8 mouse cellular contexts compared by ENCODE assay signal in the genomic region with DNA sequence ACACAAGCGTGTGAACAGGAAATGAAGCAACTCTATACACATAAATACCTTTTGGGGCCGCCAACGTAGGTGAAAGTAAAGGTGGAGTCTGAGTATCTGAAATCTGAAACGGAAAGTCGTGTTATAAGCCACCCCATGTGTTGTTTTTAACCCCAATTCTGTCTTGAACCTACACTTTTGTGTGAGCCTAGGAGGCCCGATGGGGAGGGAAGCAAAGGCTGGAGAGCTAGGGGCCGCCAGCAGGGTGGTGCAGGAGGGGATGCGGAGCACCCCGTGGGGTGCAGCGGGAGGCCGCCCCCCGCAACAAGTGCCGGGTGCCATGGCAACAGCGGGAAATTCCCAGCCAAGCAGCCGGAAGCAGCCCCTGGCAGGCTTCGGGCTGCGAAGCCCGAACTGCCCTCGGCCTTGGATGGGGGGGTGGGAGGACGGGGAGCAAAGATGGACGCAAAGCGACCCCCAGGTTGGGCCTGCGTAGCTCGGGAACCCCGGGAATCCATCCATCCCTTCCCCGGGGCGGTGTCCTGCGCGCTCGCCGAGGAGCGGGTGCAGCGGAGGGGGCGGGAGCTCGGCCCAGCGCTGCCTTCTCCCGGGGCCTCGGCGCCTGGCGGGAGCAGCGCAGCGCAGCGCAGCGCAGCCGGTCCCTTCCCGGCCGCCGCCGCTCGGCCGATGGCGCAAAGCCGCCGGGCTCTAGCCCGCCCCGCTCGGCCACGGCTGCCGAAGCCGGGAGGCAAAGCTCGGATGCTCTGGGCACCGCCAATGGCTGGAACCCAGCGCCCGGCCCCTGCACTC. TPM values are rescaled to one million over a fixed set of nuclear protein-coding genes. Genes with fewer than 3 reads are reported as not detected.
DNase-seq lines count a peak whose midpoint lies in the region; ATAC-seq lines count a peak whose summit lies in the region.

No protein-coding gene starts in this region.

- H3K27ac ChIP-seq in intestine, embryonic 14.5 days (ENCODE audit: low read depth), result peak overlapping the region; percentile 86

- intact Hi-C loops in gastrocnemius, postnatal 14 days (cut with DNase I; ENCODE audit: low total_unique reads), result loop anchor here (10.0 kb wide), 1 partner anchor 60 kb away; no protein-coding TSS in a partner anchor
- intact Hi-C loops in left cerebral cortex, postnatal 36 days (cut with DNase I), result no loop called here

- peak overlapping the region; percentile 82 for H3K9ac ChIP-seq in intestine, embryonic 14.5 days (ENCODE audit: low read length)

- peak overlapping the region; percentile 82 for H3K4me2 ChIP-seq in intestine, embryonic 14.5 days (ENCODE audit: low read length)

- WGBS in intestine, embryonic 14.5 days, result under 1% methylated on average over 51 of the region's 64 CpGs

- ATAC-seq in intestine, embryonic 14.5 days (replicated peaks; ENCODE audit: low FRiP score, low TSS enrichment, low read depth), result peak; percentile 81

- H3K27me3 ChIP-seq in intestine, embryonic 14.5 days (replicated peaks; ENCODE audit: control insufficient read depth, insufficient read depth, low read length), result 0 out of 2 replicates have a peak, but pooled peaks cover 3% of the 10 kb centered on the region

- H3K9me3 ChIP-seq in intestine, embryonic 14.5 days (ENCODE audit: control insufficient read depth, low read length), result no peaks in the 10 kb centered on the region

- H3K4me3 ChIP-seq in intestine, embryonic 14.5 days (ENCODE audit: low read depth, low read length), result peak overlapping the region; percentile 86

- no peaks in the 10 kb centered on the region for H3K36me3 ChIP-seq in intestine, embryonic 14.5 days (ENCODE audit: control insufficient read depth, insufficient read depth, low read length)

- DNase-seq in ZHBTc4 (ENCODE audit: low read depth, low spot score), result peak; percentile 54
- DNase-seq in cerebellum, postnatal 36 days, result peak; percentile 58 to 73
- DNase-seq in gastrocnemius, postnatal 14 days, result peak; percentile 72
- no peak for DNase-seq in intestine, embryonic 14.5 days (ENCODE audit: low spot score)
- DNase-seq in left cerebral cortex, postnatal 36 days (ENCODE audit: low spot score in 2 of 2), result peak; percentile 58 to 70
- DNase-seq in mesoderm, embryonic 11.5 days (ENCODE audit: low read depth, low spot score), result peak; percentile 82
- DNase-seq in right cerebral cortex, postnatal 36 days (ENCODE audit: low spot score in 2 of 2), result peak; percentile 32 to 36
- DNase-seq in yolk sac, embryonic 10.5 days (ENCODE audit: low spot score), result peak; percentile 59

- 0 out of 2 replicates have a peak, but pooled peaks cover 6% of the 10 kb centered on the region for H3K4me1 ChIP-seq in intestine, embryonic 14.5 days (replicated peaks; ENCODE audit: control insufficient read depth, insufficient read depth, low read length)

RNA-seq across cellular contexts. Expression of gene Parp8, which starts 1.0 kb away (rescaled TPM):
- total RNA-seq in gastrocnemius, postnatal 14 days (2021), result 10 to 100 TPM; 10.8 to 14.3 TPM
- polyA plus RNA-seq in intestine, embryonic 14.5 days (2014; fragmentation: Nextera tagmentation; extraction: Ambion mirVana), result 12.1 and 12.9 TPM in 2 replicates
- total RNA-seq in left cerebral cortex, postnatal 36 days (2021), result 10 to 100 TPM; 16.2 to 23.5 TPM
